Mouse (Mus musculus) right cerebral cortex, adult 18-20 months (tissue): Measurements from ENCODE around the gene Ttc21a.

Source experiments
- DNase-seq: peaks from one replicate; pipeline ENCODE4 v3.0.0; 2022; ENCODE audit warnings: mixed read lengths

Gene Ttc21a

GRCm38 (mm10) chr9:119976704-119977556, 39.5 kb downstream of the Ttc21a start:
- no peak for DNase-seq

DNA sequence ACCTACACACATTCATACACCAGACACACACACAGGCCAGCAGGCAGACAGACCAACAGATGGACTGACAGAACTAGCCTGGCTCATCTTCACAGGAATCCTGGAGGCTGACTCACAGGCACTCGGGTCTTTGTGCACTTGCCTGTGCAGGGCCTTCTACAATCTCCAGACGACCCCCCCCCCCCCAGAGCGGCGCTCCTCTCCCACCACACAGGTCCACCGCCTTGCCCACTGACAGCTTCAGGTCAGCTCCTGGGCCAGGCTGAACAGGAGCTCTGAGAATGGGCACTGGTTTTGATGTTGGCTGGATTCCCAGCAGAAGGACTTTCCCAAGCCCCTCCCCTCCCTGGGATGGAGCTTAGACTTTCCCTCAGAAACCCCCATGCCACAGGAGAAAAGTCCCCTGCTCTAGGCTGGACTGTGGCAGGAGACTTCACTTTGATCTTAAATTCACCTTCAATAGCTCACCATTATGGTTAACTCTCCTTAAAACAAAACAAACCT, 40.2 kb downstream of the Ttc21a start:
- no peak for DNase-seq

DNA sequence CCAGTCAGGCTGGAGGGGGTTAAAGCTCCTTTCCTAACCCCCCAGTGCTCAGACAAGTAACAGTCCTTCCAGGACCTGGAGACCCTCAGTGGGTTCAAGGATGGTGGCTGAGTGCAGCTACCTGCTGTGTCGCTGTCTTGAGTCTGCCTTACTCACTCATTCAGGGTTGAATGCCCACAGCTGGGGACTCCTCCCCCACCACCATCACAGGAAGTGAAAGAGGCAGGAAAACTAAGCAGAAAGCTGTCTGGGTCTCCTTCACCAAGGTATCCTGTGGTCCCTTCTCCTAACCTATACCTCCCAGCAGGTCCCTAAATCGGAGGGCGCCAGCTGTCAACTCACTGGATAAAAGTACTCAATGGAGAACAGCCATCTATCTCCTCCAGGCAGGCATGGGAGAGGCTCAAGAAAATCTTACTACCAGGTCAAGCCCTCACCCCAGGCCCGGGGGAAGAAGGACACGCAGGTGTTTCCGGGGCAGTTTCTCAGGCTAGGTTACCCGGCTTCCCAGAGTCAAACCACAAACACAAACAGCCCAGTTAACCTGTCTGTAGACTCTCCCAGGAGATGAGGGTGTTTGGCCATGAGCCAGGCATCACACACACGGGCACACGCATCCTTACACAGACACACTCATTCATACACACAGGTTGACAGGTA, 40.9 kb downstream of the Ttc21a start:
- DNase-seq: no peak

- DNase-seq: peak; percentile 87
Observed at GRCm38 (mm10) chr9:119978811-119979441, 41.5 kb downstream of the Ttc21a start.

DNA sequence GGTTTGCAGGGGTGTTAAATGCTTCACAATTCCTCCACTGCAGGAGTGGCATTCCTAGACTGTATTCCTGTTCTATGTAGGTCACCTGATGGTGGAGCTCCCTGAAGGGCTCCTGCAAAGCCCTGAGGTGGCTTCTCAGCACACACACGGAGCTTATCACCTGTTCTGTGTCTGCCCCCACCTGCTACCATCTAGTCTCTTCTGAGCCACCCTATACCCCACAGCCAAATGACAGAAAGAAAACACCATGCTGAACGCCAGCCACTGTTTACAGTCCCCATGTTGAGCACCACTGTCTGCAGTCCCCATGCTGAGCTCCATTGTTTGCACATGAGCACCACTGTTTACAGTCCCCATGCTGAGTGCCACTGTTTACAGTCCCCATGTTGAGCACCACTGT, 42.3 kb downstream of the Ttc21a start:
- no peak for DNase-seq

DNA sequence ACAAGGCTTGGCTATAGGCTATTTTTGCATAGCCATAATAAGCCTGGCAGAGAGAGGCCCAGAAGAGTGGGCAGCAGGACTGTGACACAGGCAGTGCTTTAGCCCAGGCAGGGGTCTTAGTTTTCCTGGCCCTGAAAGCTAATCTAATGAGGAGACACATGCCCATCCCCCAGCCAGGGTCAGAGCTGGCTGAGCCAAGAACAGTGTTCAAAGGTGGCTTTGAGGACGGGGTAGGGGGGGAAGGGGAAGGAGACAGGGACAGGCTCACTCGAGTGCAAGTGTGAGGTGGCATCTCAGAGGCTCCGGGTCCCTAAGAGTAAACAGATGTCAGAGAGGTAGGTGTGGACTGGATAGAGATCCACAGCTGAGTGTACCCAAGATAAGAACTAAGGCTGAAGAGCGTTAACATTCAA, 43.4 kb downstream of the Ttc21a start:
- DNase-seq: no peak

GRCm38 (mm10) chr9:119981183-119982179, 44.1 kb downstream of the Ttc21a start:
- peak; percentile 64 for DNase-seq

GRCm38 (mm10) chr9:119982241-119982811, 44.9 kb downstream of the Ttc21a start:
- peak; percentile 66 for DNase-seq

- peak; percentile 46 for DNase-seq
Observed at GRCm38 (mm10) chr9:119982956-119983551, 45.6 kb downstream of the Ttc21a start.

- DNase-seq: peak; percentile 93
Observed at GRCm38 (mm10) chr9:119983585-119984535, 46.5 kb downstream of the Ttc21a start.

GRCm38 (mm10) chr9:119984536-119985011, 47.2 kb downstream of the Ttc21a start, which contains the start of gene Csrnp1:
Gene Csrnp1 (minus strand): TSS chr9:119984658.
- DNase-seq: no peak

GRCm38 (mm10) chr9:119985881-119986574, 48.6 kb downstream of the Ttc21a start:
- DNase-seq: no peak

DNA sequence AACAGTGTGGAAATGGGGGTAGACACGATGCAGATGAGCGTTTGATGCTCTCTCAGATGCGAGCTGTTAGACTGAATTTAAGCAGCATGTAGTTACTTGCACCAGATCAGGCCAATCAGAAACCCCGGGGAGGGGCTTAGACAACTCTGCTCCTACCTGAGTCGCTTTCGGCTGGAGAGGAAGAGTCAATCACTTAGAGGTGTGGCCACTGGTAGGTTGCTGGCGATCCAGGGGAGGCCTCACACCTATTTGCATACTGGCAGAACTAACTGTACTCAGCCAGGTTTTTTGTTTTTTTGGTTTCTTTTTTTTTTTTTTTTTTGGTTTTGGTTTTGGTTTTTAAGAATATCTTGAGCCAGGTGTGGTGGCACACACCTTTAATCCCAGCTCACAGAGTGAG, 50.9 kb downstream of the Ttc21a start:
- DNase-seq: no peak

DNA sequence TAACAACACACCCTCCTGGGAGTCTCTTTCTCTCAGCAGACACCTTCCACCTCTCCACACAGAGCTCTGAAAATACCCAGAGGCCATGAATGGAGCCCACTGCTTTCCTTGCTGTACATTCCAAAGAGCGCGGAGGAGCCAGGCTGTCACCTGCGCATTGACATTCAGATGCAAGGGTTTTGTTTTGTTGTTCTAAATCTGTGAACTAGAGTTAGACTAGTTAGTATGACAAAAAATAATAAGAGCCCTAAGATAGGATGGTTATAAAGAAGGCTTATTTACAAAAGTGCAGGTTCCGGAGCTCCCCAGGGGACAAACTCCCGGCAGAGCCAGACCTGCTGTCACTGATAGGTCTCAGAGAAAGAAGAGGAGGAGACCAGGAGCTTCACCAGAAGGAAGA, 53.9 kb downstream of the Ttc21a start:
- no peak for DNase-seq

GRCm38 (mm10) chr9:119993092-119993844, 55.9 kb downstream of the Ttc21a start:
- DNase-seq: no peak

DNA sequence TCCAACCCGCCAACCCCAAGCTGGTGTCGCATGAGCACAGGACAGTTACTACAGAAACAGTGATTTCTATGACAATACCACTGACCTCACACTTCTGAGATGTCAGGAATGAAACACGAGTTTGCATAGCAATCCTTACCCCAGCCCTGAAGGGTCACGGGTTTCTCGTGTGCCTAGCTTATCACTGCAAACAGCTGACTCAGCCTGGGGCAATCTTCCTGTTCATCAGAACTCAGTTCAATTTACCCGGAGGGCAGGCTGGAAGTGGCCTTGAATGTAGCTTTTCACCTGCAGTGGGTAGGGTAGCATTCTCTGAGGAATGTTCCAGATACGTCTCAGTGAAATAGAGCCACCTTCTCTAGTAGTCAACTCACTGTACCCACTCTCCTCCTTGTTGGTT, 56.8 kb downstream of the Ttc21a start:
- DNase-seq: no peak

DNA sequence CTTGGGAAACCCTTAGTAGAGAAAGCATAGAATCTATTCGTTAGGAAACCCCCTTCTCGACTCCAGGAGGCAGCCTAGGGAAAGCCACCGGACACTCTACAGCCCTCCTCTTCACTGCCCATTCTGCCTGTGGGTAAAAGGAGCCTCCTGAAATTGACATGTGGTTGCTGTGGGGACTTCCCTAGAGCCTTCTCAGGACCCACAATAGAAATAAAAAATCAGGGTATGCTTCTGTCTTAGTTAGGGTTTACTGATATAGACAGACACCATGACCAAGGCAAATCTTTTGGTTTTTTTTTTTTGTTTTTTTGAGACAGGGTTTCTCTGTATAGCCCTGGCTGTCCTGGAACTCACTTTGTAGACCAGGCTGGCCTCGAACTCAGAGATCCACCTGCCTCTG, 58.7 kb downstream of the Ttc21a start:
- no peak for DNase-seq

GRCm38 (mm10) chr9:119998776-119999175, 61.4 kb downstream of the Ttc21a start:
- DNase-seq: no peak

- DNase-seq: no peak
Observed at GRCm38 (mm10) chr9:119999636-120000035, 62.2 kb downstream of the Ttc21a start.
